Mouse (Mus musculus) cerebellum, adult 18-20 months (tissue): ENCODE data around the gene Sms.

ENCODE experiments used
- DNase-seq, 2 experiments: peaks; one replicate each; pipeline ENCODE4 v3.0.0; 2021

Gene Sms

GRCm38 (mm10) chrX:157449000-157449399, 43.1 kb downstream of the Sms start:
- no peak for DNase-seq

- no peak for DNase-seq
Observed at GRCm38 (mm10) chrX:157447431-157447830, 44.7 kb downstream of the Sms start.

- no peak for DNase-seq
Observed at GRCm38 (mm10) chrX:157434768-157435167, 57.3 kb downstream of the Sms start.

DNA sequence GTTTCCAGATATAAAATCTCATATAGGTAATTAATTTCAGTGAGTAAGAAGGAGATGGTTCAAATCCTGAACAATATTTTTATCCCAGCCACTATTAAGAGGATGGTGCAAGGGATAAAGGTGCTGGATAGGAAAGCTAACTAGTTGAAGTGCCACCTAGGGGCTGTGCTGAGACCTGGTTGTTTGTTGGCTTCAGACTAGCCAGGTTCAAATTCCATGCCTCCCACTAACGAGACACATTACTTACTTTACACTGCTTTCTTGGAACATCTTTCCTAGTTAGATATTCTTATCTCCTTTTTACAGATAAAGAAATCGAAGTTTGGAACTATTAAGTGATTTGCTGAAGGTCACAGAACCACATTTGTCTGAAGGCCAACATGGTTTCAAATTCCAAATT, 72.6 kb downstream of the Sms start:
- DNase-seq: no peak

DNA sequence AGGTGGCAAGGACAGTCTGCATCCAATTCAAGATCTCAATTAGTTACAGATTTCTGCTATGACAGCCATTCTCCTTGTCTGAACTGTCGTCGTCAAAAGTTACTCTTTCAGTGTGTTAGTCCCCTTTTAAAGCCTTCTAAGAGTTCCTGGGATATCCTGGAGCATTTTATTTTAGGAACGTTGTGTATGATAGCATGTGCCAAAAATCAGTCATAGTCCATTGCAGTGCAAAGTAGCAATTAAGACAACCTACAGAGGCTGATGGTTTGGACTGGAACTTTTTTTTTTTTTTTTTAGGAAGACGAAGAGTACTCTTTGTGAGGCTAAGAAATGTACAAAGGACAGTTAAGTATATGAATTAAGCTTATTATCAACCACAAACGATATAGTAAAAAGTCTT, 76.9 kb downstream of the Sms start, which contains the start of gene Phex:
Phex (minus strand) TSS at position 101 of the 400 bp plus-strand sequence.
- DNase-seq: no peak

GRCm38 (mm10) chrX:157404919-157405318, 87.2 kb downstream of the Sms start:
- DNase-seq: no peak
